In the genomic region with DNA sequence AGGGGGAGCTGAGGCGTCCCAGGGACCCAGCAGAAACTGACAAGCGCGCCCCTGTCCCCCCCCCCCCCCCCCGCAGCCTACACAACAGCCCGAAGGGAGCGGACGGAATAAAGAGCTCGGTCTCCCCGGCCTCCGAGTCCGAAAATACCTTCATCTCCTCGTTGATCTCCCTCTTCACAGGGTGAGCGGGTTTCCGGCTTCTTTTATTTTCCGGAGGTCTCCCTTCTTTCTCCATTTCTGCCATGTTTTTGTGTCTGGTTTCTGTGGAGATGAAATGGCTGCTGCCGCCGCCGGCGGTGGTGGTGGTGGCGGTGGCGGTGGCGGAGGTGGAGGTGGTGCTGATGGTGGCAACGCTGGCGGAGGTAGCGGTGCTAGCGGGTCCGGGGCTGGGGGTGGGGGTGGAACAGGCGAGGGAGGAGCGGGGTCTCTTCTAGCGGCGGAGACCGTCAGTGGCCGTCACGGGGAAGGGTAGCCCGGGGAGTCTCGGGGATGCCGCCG, we compare ENCODE assay signal across 8 mouse cellular contexts. TPM values are rescaled to one million over a fixed set of nuclear protein-coding genes. Genes with fewer than 3 reads are reported as not detected.
DNase-seq lines count a peak whose midpoint lies in the region; ATAC-seq and TF ChIP-seq lines count a peak whose summit lies in the region.

No protein-coding gene starts in this region.

- TF ChIP-seq CTCF in cerebellum, adult 2 months (IDR thresholded peaks at IDR 0.05; ENCODE audit: borderline replicate concordance, insufficient read depth, low read depth, low read length): no peak
- TF ChIP-seq CTCF in testis, adult 2 months (IDR thresholded peaks at IDR 0.05; ENCODE audit: control insufficient read depth, insufficient read depth, insufficient replicate concordance, low read depth, low read length): no peak

- H3K4me3 ChIP-seq in cerebellum, adult 2 months (replicated peaks; ENCODE audit: insufficient read depth, low read depth, low read length): peak overlapping the region; percentile 98
- H3K4me3 ChIP-seq in testis, adult 2 months (ENCODE audit: control insufficient read depth, low read depth, low read length): peak overlapping the region; percentile 82
- H3K4me3 ChIP-seq in hindbrain, embryonic 10.5 days: peak overlapping the region; percentile 91
- H3K4me3 ChIP-seq in liver, embryonic 13.5 days (replicated peaks): peak overlapping the region; percentile 55

- H3K27ac ChIP-seq in cerebellum, adult 2 months (ENCODE audit: insufficient read depth, low read length): peak overlapping the region; percentile 85
- H3K27ac ChIP-seq in testis, adult 2 months (ENCODE audit: control insufficient read depth, insufficient read depth, low read depth, low read length): no peak overlapping the region
- peak overlapping the region; percentile 96 for H3K27ac ChIP-seq in hindbrain, embryonic 10.5 days
- H3K27ac ChIP-seq in liver, embryonic 13.5 days: no peak overlapping the region

- DNase-seq in cerebellum, adult 2 months: no peak
- no peak for DNase-seq in cerebellum, postnatal 4 days (ENCODE audit: low spot score in 2 of 2)
- no peak for DNase-seq in testis, postnatal 14 days (ENCODE audit: low spot score)
- DNase-seq in hindbrain, embryonic 10.5 days (ENCODE audit: low spot score): no peak
- no peak for DNase-seq in liver, embryonic 13.5 days
- DNase-seq in testis, postnatal 10 days (ENCODE audit: low spot score): peak; percentile 62
- DNase-seq in gastrocnemius, postnatal 25 days: no peak

- H3K4me2 ChIP-seq in liver, embryonic 13.5 days: peak overlapping the region; percentile 72

- TF ChIP-seq POLR2A in cerebellum, adult 2 months (IDR thresholded peaks at IDR 0.05; ENCODE audit: borderline replicate concordance, insufficient read depth, low read length): no peak
- no peak for TF ChIP-seq POLR2A in testis, adult 2 months (IDR thresholded peaks at IDR 0.05; ENCODE audit: control insufficient read depth, low read depth, low read length)

- no peaks in the 10 kb centered on the region for H3K27me3 ChIP-seq in cerebellum, adult 2 months (ENCODE audit: control insufficient read depth, insufficient read depth, low read length)
- H3K27me3 ChIP-seq in testis, adult 2 months (ENCODE audit: control insufficient read depth, insufficient read depth, low read length): no peaks in the 10 kb centered on the region; the same call in none of the 2 replicates
- peaks cover 66% of the 10 kb centered on the region for H3K27me3 ChIP-seq in hindbrain, embryonic 10.5 days (ENCODE audit: insufficient read depth, poor library complexity, severe bottlenecking)
- H3K27me3 ChIP-seq in liver, embryonic 13.5 days: peaks cover 93% of the 10 kb centered on the region

- no peaks in the 10 kb centered on the region for H3K9me3 ChIP-seq in hindbrain, embryonic 10.5 days
- no peaks in the 10 kb centered on the region for H3K9me3 ChIP-seq in liver, embryonic 13.5 days (replicated peaks)

- WGBS in cerebellum, adult 2 months: 1% methylated on average over 32 of the region's 38 CpGs
- under 1% methylated on average over 37 of the region's 38 CpGs for WGBS in hindbrain, embryonic 10.5 days
- 1% methylated on average over 28 of the region's 38 CpGs for WGBS in liver, embryonic 13.5 days (ENCODE audit: insufficient replicate concordance)

- ATAC-seq in liver, embryonic 13.5 days (ENCODE audit: low read depth): no peak

- H3K4me1 ChIP-seq in cerebellum, adult 2 months (ENCODE audit: control insufficient read depth, insufficient read depth, low read length): peaks cover 5% of the 10 kb centered on the region; the same call in 1 of the 2 replicates
- H3K4me1 ChIP-seq in testis, adult 2 months (ENCODE audit: control insufficient read depth, insufficient read depth, low read length): peaks cover 5% of the 10 kb centered on the region
- H3K4me1 ChIP-seq in hindbrain, embryonic 10.5 days (replicated peaks): peaks cover 55% of the 10 kb centered on the region
- H3K4me1 ChIP-seq in liver, embryonic 13.5 days (replicated peaks): peaks cover 7% of the 10 kb centered on the region; the same call in 1 of the 2 replicates

- H3K9ac ChIP-seq in liver, embryonic 13.5 days: no peak overlapping the region

- H3K36me3 ChIP-seq in testis, adult 2 months (ENCODE audit: control insufficient read depth, insufficient read depth, low read length): no peaks in the 10 kb centered on the region
- H3K36me3 ChIP-seq in hindbrain, embryonic 10.5 days: no peaks in the 10 kb centered on the region
- H3K36me3 ChIP-seq in liver, embryonic 13.5 days: no peaks in the 10 kb centered on the region

RNA-seq across cellular contexts. Expression of a gene that starts 0.5 kb away (rescaled TPM):
- 14.7 and 15.2 TPM in 2 replicates for polyA plus RNA-seq in cerebellum, adult 2 months (2012; rRNA removed)
- 1.7 and 1.8 TPM in 2 replicates for polyA plus RNA-seq in testis, adult 2 months (2012; rRNA removed)
- 2.9 and 4.5 TPM in 2 replicates for polyA plus RNA-seq in hindbrain, embryonic 10.5 days (2016; fragmentation: Nextera tagmentation; extraction: Ambion mirVana)
- polyA plus RNA-seq in liver, embryonic 13.5 days (2015; fragmentation: Nextera tagmentation; extraction: Ambion mirVana): 0.02 and 0.03 TPM in 2 replicates
- 10 to 100 TPM; 22.7 to 24.3 TPM for total RNA-seq in gastrocnemius, postnatal 25 days (2021)

RNA-seq across cellular contexts. Expression of a gene that starts 0.6 kb away (rescaled TPM):
- polyA plus RNA-seq in cerebellum, adult 2 months (2012; rRNA removed): 2.9 and 3.3 TPM in 2 replicates
- polyA plus RNA-seq in testis, adult 2 months (2012; rRNA removed): 0.49 and 0.52 TPM in 2 replicates
- polyA plus RNA-seq in hindbrain, embryonic 10.5 days (2016; fragmentation: Nextera tagmentation; extraction: Ambion mirVana): 1.7 and 1.8 TPM in 2 replicates
- polyA plus RNA-seq in liver, embryonic 13.5 days (2015; fragmentation: Nextera tagmentation; extraction: Ambion mirVana): not detected in 2 replicates
- total RNA-seq in gastrocnemius, postnatal 25 days (2021): 1 to 10 TPM; 1.9 to 2.6 TPM

RNA-seq across cellular contexts. Expression of a gene that starts 47.4 kb away (rescaled TPM):
- 12.8 and 13.7 TPM in 2 replicates for polyA plus RNA-seq in cerebellum, adult 2 months (2012; rRNA removed)
- 3.6 and 3.7 TPM in 2 replicates for polyA plus RNA-seq in testis, adult 2 months (2012; rRNA removed)
- 13.4 and 15.5 TPM in 2 replicates for polyA plus RNA-seq in hindbrain, embryonic 10.5 days (2016; fragmentation: Nextera tagmentation; extraction: Ambion mirVana)
- polyA plus RNA-seq in liver, embryonic 13.5 days (2015; fragmentation: Nextera tagmentation; extraction: Ambion mirVana): 9.0 and 10.5 TPM in 2 replicates
- 10 to 100 TPM; 17.8 to 20.1 TPM for total RNA-seq in gastrocnemius, postnatal 25 days (2021)

Comparison
In these comparisons a context has a peak if more than half of its experiments do, and no peak if none do; other contexts are left out.
1. H3K27ac ChIP-seq: peak in cerebellum, adult 2 months (single experiment) and hindbrain, embryonic 10.5 days (single experiment); none in testis, adult 2 months (single experiment) and liver, embryonic 13.5 days (single experiment).
2. Peak in every context shown above with its lines, with median percentiles within 50 percentile points of each other: H3K4me3 ChIP-seq.